Mouse (Mus musculus) lung, embryonic 15.5 days (tissue): Measurements from ENCODE around the gene Smc3. TPM values are rescaled to one million over a fixed set of nuclear protein-coding genes. Genes with fewer than 3 reads are reported as not detected.
"Not testable (repeated sequence)": the region's sequence is repeated elsewhere in the genome, so short reads cannot be mapped to it uniquely, and the experiment has no call there.

Experiments used
- ATAC-seq: fragments of 200-750 bp; cut with Nextera tagmentation; 2 replicates; pipeline ENCODE4 v1.8.0; 2017; ENCODE audit warnings: moderate number of reproducible peaks, borderline replicate concordance; ENCODE audit not compliant: low FRiP score, low TSS enrichment; ENCODE audit errors: extremely low read depth
- H3K27ac ChIP-seq: fragments of 300-500 bp; sonication (generic); 2 replicates; pipeline ENCODE4 v1.5.1; 2015; ENCODE audit warnings: moderate library complexity, mild to moderate bottlenecking, inconsistent platforms
- H3K27me3 ChIP-seq: fragments of 300-500 bp; sonication (generic); 2 replicates; pipeline ENCODE4 v1.6.1; 2015; ENCODE audit warnings: inconsistent platforms
- H3K36me3 ChIP-seq: fragments of 300-500 bp; sonication (generic); 2 replicates; pipeline ENCODE4 v1.6.1; 2015; ENCODE audit warnings: inconsistent platforms
- H3K4me1 ChIP-seq: fragments of 300-500 bp; sonication (generic); 2 replicates; pipeline ENCODE4 v1.6.1; 2015; ENCODE audit warnings: inconsistent platforms
- H3K4me2 ChIP-seq: fragments of 300-500 bp; sonication (generic); 2 replicates; pipeline ENCODE4 v1.6.1; 2015; ENCODE audit warnings: inconsistent platforms, mild to moderate bottlenecking, moderate library complexity
- H3K4me3 ChIP-seq: fragments of 300-500 bp; sonication (generic); 2 replicates; pipeline ENCODE4 v1.5.1; 2015; ENCODE audit warnings: mild to moderate bottlenecking, inconsistent platforms
- H3K9ac ChIP-seq: fragments of 300-500 bp; sonication (generic); 2 replicates; pipeline ENCODE4 v1.6.1; 2015; ENCODE audit warnings: inconsistent platforms
- H3K9me3 ChIP-seq: fragments of 300-500 bp; sonication (generic); 2 replicates; pipeline ENCODE4 v1.6.1; 2016; ENCODE audit warnings: inconsistent platforms
- WGBS: fragments of 180-500 bp; shearing (Covaris S2); methylation state at CpG from one replicate; pipeline ENCODE4 v1.1.7; 2015; 5-methylcytosine and 5-hydroxymethylcytosine counted together
- polyA plus RNA-seq: library from polyadenylated mRNA; unstranded; fragments of >200 nt; fragmentation: Nextera tagmentation; extraction: Ambion mirVana; gene quantifications from 2 replicates; pipeline ENCODE4 v1.2.1, GENCODE M21; 2015

Gene Smc3
- polyA plus RNA-seq, 1 experiment from 2014 or later, result 72.2 TPM

GRCm38 (mm10) chr19:53647301-53647700 is 47.1 kb downstream of the Smc3 start:
- no peak overlapping the region for H3K4me3 ChIP-seq
- ATAC-seq, result no peak
- H3K9me3 ChIP-seq, result no peaks in the 10 kb centered on the region
- peaks cover 11% of the 10 kb centered on the region for H3K4me1 ChIP-seq
- no peaks in the 10 kb centered on the region for H3K27me3 ChIP-seq
- H3K36me3 ChIP-seq, result peaks cover 39% of the 10 kb centered on the region
- no peak overlapping the region for H3K27ac ChIP-seq
- 81% methylated on average over 9 of the region's 9 CpGs for WGBS
- H3K9ac ChIP-seq, result no peak overlapping the region
- H3K4me2 ChIP-seq, result no peak overlapping the region

GRCm38 (mm10) chr19:53648056-53648455 is 47.9 kb downstream of the Smc3 start:
- no peak for ATAC-seq
- Histone ChIP-seq H3K9me3 (no peaks in the 10 kb centered on the region), H3K27ac (no peak overlapping the region), H3K4me3 (no peak overlapping the region), H3K4me1 (peaks cover 11% of the 10 kb centered on the region), H3K9ac (no peak overlapping the region), H3K4me2 (no peak overlapping the region), H3K27me3 (no peaks in the 10 kb centered on the region), H3K36me3 (peaks cover 36% of the 10 kb centered on the region)
- WGBS, result 24% methylated on average over 5 of the region's 5 CpGs

- no peak overlapping the region for H3K4me2 ChIP-seq
- peaks cover 16% of the 10 kb centered on the region for H3K4me1 ChIP-seq
- no peak overlapping the region for H3K4me3 ChIP-seq
- no peak overlapping the region for H3K9ac ChIP-seq
- no peaks in the 10 kb centered on the region for H3K9me3 ChIP-seq
- ATAC-seq, result peak; percentile 46; the same call in 1 of the 2 replicates
- 41% methylated on average over 10 of the region's 10 CpGs for WGBS
- H3K27ac ChIP-seq, result no peak overlapping the region
- peaks cover 29% of the 10 kb centered on the region for H3K36me3 ChIP-seq
- H3K27me3 ChIP-seq, result no peaks in the 10 kb centered on the region
These were observed 48.6 kb downstream of the Smc3 start for GRCm38 (mm10) chr19:53648802-53649236.

GRCm38 (mm10) chr19:53649361-53649760 is 49.2 kb downstream of the Smc3 start:
- Histone ChIP-seq H3K27ac (no peak overlapping the region), H3K4me1 (peaks cover 20% of the 10 kb centered on the region), H3K36me3 (peaks cover 25% of the 10 kb centered on the region), H3K27me3 (no peaks in the 10 kb centered on the region), H3K4me2 (no peak overlapping the region), H3K9ac (no peak overlapping the region), H3K4me3 (no peak overlapping the region), H3K9me3 (no peaks in the 10 kb centered on the region)
- WGBS, result 84% methylated on average over 6 of the region's 6 CpGs
- ATAC-seq, result no peak

- ATAC-seq, result no peak
- Histone ChIP-seq H3K27ac (no peak overlapping the region), H3K9me3 (no peaks in the 10 kb centered on the region), H3K4me2 (no peak overlapping the region), H3K9ac (no peak overlapping the region), H3K4me3 (no peak overlapping the region), H3K36me3 (peaks cover 23% of the 10 kb centered on the region), H3K27me3 (no peaks in the 10 kb centered on the region), H3K4me1 (peaks cover 20% of the 10 kb centered on the region)
- 19% methylated on average over 5 of the region's 5 CpGs for WGBS
These were observed 49.6 kb downstream of the Smc3 start for GRCm38 (mm10) chr19:53649802-53650201.

- no peak overlapping the region for H3K27ac ChIP-seq
- H3K4me1 ChIP-seq, result peaks cover 20% of the 10 kb centered on the region
These were observed 50.7 kb downstream of the Smc3 start for GRCm38 (mm10) chr19:53650921-53651320.

GRCm38 (mm10) chr19:53652267-53652666 is 52.1 kb downstream of the Smc3 start:
- H3K4me2 ChIP-seq, result no peak overlapping the region
- no peak overlapping the region for H3K27ac ChIP-seq
- no peak overlapping the region for H3K4me3 ChIP-seq
- H3K9ac ChIP-seq, result no peak overlapping the region
- 55% methylated on average over 9 of the region's 9 CpGs for WGBS
- H3K9me3 ChIP-seq, result no peaks in the 10 kb centered on the region
- peaks cover 20% of the 10 kb centered on the region for H3K4me1 ChIP-seq
- 0 out of 2 replicates have a peak, but pooled peaks cover 4% of the 10 kb centered on the region for H3K36me3 ChIP-seq
- no peak for ATAC-seq
- no peaks in the 10 kb centered on the region for H3K27me3 ChIP-seq

More at GRCm38 (mm10) chr19:53650921-53651320, 50.7 kb downstream of the Smc3 start:
- ATAC-seq, result no peak
- no peak overlapping the region for H3K4me2 ChIP-seq
- H3K27me3 ChIP-seq, result no peaks in the 10 kb centered on the region
- peaks cover 14% of the 10 kb centered on the region for H3K36me3 ChIP-seq
- H3K9ac ChIP-seq, result no peak overlapping the region
- H3K4me3 ChIP-seq, result no peak overlapping the region
- no peaks in the 10 kb centered on the region for H3K9me3 ChIP-seq
- WGBS, result 72% methylated on average over 7 of the region's 7 CpGs

GRCm38 (mm10) chr19:53653624-53654467 is 53.6 kb downstream of the Smc3 start:
- H3K9me3 ChIP-seq, result no peaks in the 10 kb centered on the region
- peak overlapping the region; percentile 48; the same call in 1 of the 2 replicates for H3K27ac ChIP-seq
- H3K4me1 ChIP-seq, result peaks cover 20% of the 10 kb centered on the region
- peak overlapping the region; percentile 10 for H3K4me2 ChIP-seq
- WGBS, result 50% methylated on average over 20 of the region's 20 CpGs
- H3K9ac ChIP-seq, result no peak overlapping the region
- H3K36me3 ChIP-seq, result no peaks in the 10 kb centered on the region
- H3K27me3 ChIP-seq, result no peaks in the 10 kb centered on the region; the same call in none of the 2 replicates
- no peak overlapping the region for H3K4me3 ChIP-seq
- ATAC-seq, result peak; percentile 78

- H3K4me3 ChIP-seq, ATAC-seq, H3K27me3 ChIP-seq, H3K4me2 ChIP-seq, H3K36me3 ChIP-seq, H3K9me3 ChIP-seq, H3K27ac ChIP-seq, H3K9ac ChIP-seq: not testable (repeated sequence)
- 85% methylated on average over 10 of the region's 11 CpGs for WGBS
- H3K4me1 ChIP-seq, result peaks cover 15% of the 10 kb centered on the region
These were observed 56.2 kb downstream of the Smc3 start for GRCm38 (mm10) chr19:53656443-53656842.

GRCm38 (mm10) chr19:53657437-53657836 is 57.2 kb downstream of the Smc3 start:
- H3K9me3 ChIP-seq, result no peaks in the 10 kb centered on the region
- H3K9ac ChIP-seq, result no peak overlapping the region
- no peak overlapping the region for H3K27ac ChIP-seq
- ATAC-seq, result no peak
- peaks cover 15% of the 10 kb centered on the region for H3K4me1 ChIP-seq
- H3K4me3 ChIP-seq, result no peak overlapping the region
- no peak overlapping the region for H3K4me2 ChIP-seq
- no peaks in the 10 kb centered on the region for H3K36me3 ChIP-seq
- H3K27me3 ChIP-seq, result peaks cover 3% of the 10 kb centered on the region
- WGBS, result 65% methylated on average over 5 of the region's 5 CpGs

GRCm38 (mm10) chr19:53660722-53661420 is 60.7 kb downstream of the Smc3 start:
- Histone ChIP-seq H3K4me2 (no peak overlapping the region), H3K9ac (no peak overlapping the region), H3K27ac (no peak overlapping the region), H3K36me3 (no peaks in the 10 kb centered on the region), H3K27me3 (peaks cover 3% of the 10 kb centered on the region), H3K9me3 (no peaks in the 10 kb centered on the region), H3K4me3 (no peak overlapping the region), H3K4me1 (0 out of 2 replicates have a peak, but pooled peaks cover 5% of the 10 kb centered on the region)
- no peak for ATAC-seq
- 57% methylated on average over 9 of the region's 9 CpGs for WGBS
